In the genomic region with DNA sequence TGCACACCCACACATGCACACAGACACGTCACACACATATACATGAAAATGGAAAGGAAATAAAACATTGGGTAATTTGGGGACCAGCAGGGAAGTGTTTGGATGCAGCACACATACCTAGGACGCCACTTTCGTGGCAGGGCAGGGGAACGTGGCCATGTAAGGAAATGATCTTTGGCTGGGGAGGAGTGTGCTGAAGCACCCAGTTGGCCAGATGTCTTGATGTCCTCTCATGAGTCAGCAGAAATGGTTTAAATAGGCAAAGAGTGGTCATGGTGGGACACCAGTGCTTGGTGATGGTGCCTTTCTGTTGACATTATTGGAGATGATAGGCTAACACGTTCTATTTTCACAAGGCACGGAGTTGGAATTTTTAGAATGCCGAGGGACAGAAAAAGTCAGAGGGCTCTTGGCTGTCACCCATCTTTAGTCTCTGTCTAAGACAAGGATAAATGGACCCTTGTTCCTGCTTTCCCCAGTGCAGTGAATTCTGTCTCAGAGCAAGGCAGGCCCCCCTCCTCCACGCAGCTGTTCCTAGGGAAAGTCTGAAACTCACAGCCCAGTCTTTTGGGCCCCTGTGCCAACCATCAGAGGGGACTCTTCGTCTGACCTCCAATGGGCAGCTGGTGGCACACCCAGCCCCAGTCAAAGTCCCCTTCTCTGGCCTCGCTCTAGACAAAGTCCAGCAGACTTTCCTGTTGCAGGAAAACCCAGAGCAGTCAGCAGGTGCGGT, we compare ENCODE assay signal across 12 mouse cellular contexts. TPM values are rescaled to one million over a fixed set of nuclear protein-coding genes. Genes with fewer than 3 reads are reported as not detected.
A peak's percentile ranks its signal among the peaks of the same experiment; 100 is the strongest.
DNase-seq lines count a peak whose midpoint lies in the region; ATAC-seq and TF ChIP-seq lines count a peak whose summit lies in the region.
"Had no signal": no experiment of that assay in that cellular context is flagged by ENCODE, and none has a peak within 500 bp of the region (broad histone marks: within the 10 kb centered on the region; RNA-seq: fewer than 3 reads in every experiment).

No protein-coding gene starts in this region.

- H3K27me3 ChIP-seq in kidney, adult 2 months (replicated peaks; ENCODE audit: control insufficient read depth, insufficient read depth, low read length) = no peaks in the 10 kb centered on the region
- no peaks in the 10 kb centered on the region for H3K27me3 ChIP-seq in kidney, embryonic 14.5 days (ENCODE audit: control insufficient read depth, insufficient read depth, low read length)
- no peaks in the 10 kb centered on the region for H3K27me3 ChIP-seq in embryonic facial prominence, embryonic 14.5 days (replicated peaks; ENCODE audit: control insufficient read depth, insufficient read depth, low read length)
- H3K27me3 ChIP-seq: neural tube, embryonic 15.5 days had no signal

- no peak for TF ChIP-seq POLR2A in kidney, adult 2 months (IDR thresholded peaks at IDR 0.05; ENCODE audit: low read depth, low read length)

- H3K4me1 ChIP-seq in kidney, adult 2 months (ENCODE audit: control insufficient read depth, insufficient read depth, low read length) = peaks cover 10% of the 10 kb centered on the region
- H3K4me1 ChIP-seq in kidney, embryonic 14.5 days (ENCODE audit: control insufficient read depth, insufficient read depth, low read length) = peaks cover 5% of the 10 kb centered on the region; the same call in 1 of the 2 replicates
- no peaks in the 10 kb centered on the region for H3K4me1 ChIP-seq in ES-E14 (ENCODE audit: control insufficient read depth in 2 of 2, insufficient read depth in 2 of 2, low read length in 2 of 2, poor library complexity in 1 of 2)
- peaks cover 10% of the 10 kb centered on the region for H3K4me1 ChIP-seq in embryonic facial prominence, embryonic 14.5 days (ENCODE audit: control insufficient read depth, insufficient read depth, low read length)

- peak; percentile 66 for DNase-seq in kidney, adult 2 months
- no peak for DNase-seq in ES-E14 (ENCODE audit: low read depth, low spot score)
- DNase-seq in embryonic facial prominence, embryonic 14.5 days (ENCODE audit: low spot score) = peak; percentile 45
- peak; percentile 51 for DNase-seq in kidney, postnatal 10 days
- DNase-seq in testis, postnatal 14 days (ENCODE audit: low spot score) = no peak
- no peak for DNase-seq in testis, postnatal 10 days (ENCODE audit: low spot score)
- DNase-seq: cerebellum, postnatal 25 days; lung, adult 18-20 months had no signal

- ATAC-seq in kidney, embryonic 14.5 days (ENCODE audit: low FRiP score, low TSS enrichment) = no peak
- ATAC-seq in embryonic facial prominence, embryonic 14.5 days (ENCODE audit: low read depth) = peak; percentile 67; the same call in 1 of the 2 replicates

- TF ChIP-seq CTCF in kidney, adult 2 months (conservative IDR thresholded peaks at IDR 0.05; ENCODE audit: insufficient read depth, insufficient read length, low read depth, low read length) = no peak

- no peaks in the 10 kb centered on the region for H3K36me3 ChIP-seq in kidney, adult 2 months (ENCODE audit: control insufficient read depth, insufficient read depth, low read length)
- H3K36me3 ChIP-seq in kidney, embryonic 14.5 days (ENCODE audit: control insufficient read depth, insufficient read depth, low read length) = no peaks in the 10 kb centered on the region
- no peaks in the 10 kb centered on the region for H3K36me3 ChIP-seq in ES-E14 (ENCODE audit: control insufficient read depth, insufficient read depth, low read length, poor library complexity, severe bottlenecking)
- H3K36me3 ChIP-seq in embryonic facial prominence, embryonic 14.5 days (ENCODE audit: control insufficient read depth, insufficient read depth, low read length) = peaks cover 15% of the 10 kb centered on the region; the same call in 1 of the 2 replicates

- 44% methylated on average over 11 of the region's 11 CpGs for WGBS in kidney, adult 2 months
- 77% methylated on average over 11 of the region's 11 CpGs for WGBS in kidney, embryonic 14.5 days
- WGBS in embryonic facial prominence, embryonic 14.5 days = 66% methylated on average over 11 of the region's 11 CpGs

- in situ Hi-C loops in ES-E14 (cut with MboI; ENCODE audit: low sequenced_read_pairs in 2 of 2, unreplicated experiment in 2 of 2) = no loop called here

- H3K4me3 ChIP-seq in kidney, adult 2 months (ENCODE audit: insufficient read depth, low read depth, low read length) = no peak overlapping the region
- no peak overlapping the region for H3K4me3 ChIP-seq in kidney, embryonic 14.5 days (ENCODE audit: low read length)
- no peak overlapping the region for H3K4me3 ChIP-seq in ES-E14 (ENCODE audit: insufficient read depth in 1 of 2, low read depth in 1 of 2, low read length in 2 of 2, poor library complexity in 1 of 2, severe bottlenecking in 1 of 2)
- H3K4me3 ChIP-seq in embryonic facial prominence, embryonic 14.5 days (ENCODE audit: low read depth, low read length) = no peak overlapping the region
- H3K4me3 ChIP-seq: left cerebral cortex, adult 2 months; neural tube, embryonic 15.5 days had no signal

- H3K27ac ChIP-seq in kidney, adult 2 months (ENCODE audit: insufficient read depth, low read depth, low read length) = no peak overlapping the region
- H3K27ac ChIP-seq in kidney, embryonic 14.5 days (ENCODE audit: low read depth, low read length) = no peak overlapping the region
- H3K27ac ChIP-seq in ES-E14 (ENCODE audit: insufficient read depth, low read depth, low read length, poor library complexity, severe bottlenecking) = no peak overlapping the region
- H3K27ac ChIP-seq in embryonic facial prominence, embryonic 14.5 days (replicated peaks; ENCODE audit: low read depth, low read length) = no peak overlapping the region
- H3K27ac ChIP-seq: left cerebral cortex, adult 2 months; neural tube, embryonic 15.5 days had no signal

- no peaks in the 10 kb centered on the region; the same call in 1 of the 2 replicates for H3K9me3 ChIP-seq in kidney, embryonic 14.5 days (ENCODE audit: control insufficient read depth, low read length)
- no peaks in the 10 kb centered on the region for H3K9me3 ChIP-seq in ES-E14 (ENCODE audit: control insufficient read depth, insufficient read depth, low read depth, low read length)
- H3K9me3 ChIP-seq in embryonic facial prominence, embryonic 14.5 days (ENCODE audit: control insufficient read depth, low read length) = 0 out of 2 replicates have a peak, but pooled peaks cover 5% of the 10 kb centered on the region
- H3K9me3 ChIP-seq: neural tube, embryonic 15.5 days had no signal

- no peak overlapping the region for H3K4me2 ChIP-seq in kidney, embryonic 14.5 days (replicated peaks; ENCODE audit: low read depth, low read length)
- no peak overlapping the region for H3K4me2 ChIP-seq in embryonic facial prominence, embryonic 14.5 days (ENCODE audit: low read depth, low read length)
- H3K4me2 ChIP-seq: heart, embryonic 11.5 days; neural tube, embryonic 15.5 days had no signal

- H3K9ac ChIP-seq in kidney, embryonic 14.5 days (ENCODE audit: low read depth, low read length) = no peak overlapping the region
- H3K9ac ChIP-seq in ES-E14 (ENCODE audit: insufficient read depth, low read depth, low read length, poor library complexity, severe bottlenecking) = no peak overlapping the region
- H3K9ac ChIP-seq in embryonic facial prominence, embryonic 14.5 days (ENCODE audit: low read depth, low read length) = no peak overlapping the region
- H3K9ac ChIP-seq: neural tube, embryonic 15.5 days had no signal

TF ChIP-seq in ES-E14, 5 proteins besides CTCF, POLR2A, EP300 and RAD21:
- TF ChIP-seq CHD2 (IDR thresholded peaks at IDR 0.05; ENCODE audit: low read depth, low read length) = no peak
- TF ChIP-seq MAFK (IDR thresholded peaks at IDR 0.05; ENCODE audit: insufficient read depth, low read depth, low read length) = peak; percentile 34; the same call in 1 of the 2 replicates

RNA-seq across cellular contexts. Expression of a gene that starts 56.1 kb away (rescaled TPM):
- 10.5 and 11.1 TPM in 2 replicates for polyA plus RNA-seq in kidney, adult 2 months (2012; rRNA removed)
- 7.3 and 13.0 TPM in 2 replicates for polyA plus RNA-seq in kidney, embryonic 14.5 days (2014; fragmentation: Nextera tagmentation; extraction: Ambion mirVana)
- 13.5 and 17.3 TPM in 2 replicates for total RNA-seq in ES-E14 (2012; rRNA removed)
- polyA plus RNA-seq in embryonic facial prominence, embryonic 14.5 days (2014; fragmentation: Nextera tagmentation; extraction: Ambion mirVana) = 19.7 and 22.5 TPM in 2 replicates

Comparison
In these comparisons a context has a peak if more than half of its experiments do, and no peak if none do; other contexts are left out.
1. DNase-seq: peak in kidney, adult 2 months (single experiment), embryonic facial prominence, embryonic 14.5 days (single experiment) and kidney, postnatal 10 days (single experiment); none in ES-E14 (single experiment), testis, postnatal 14 days (single experiment) and testis, postnatal 10 days (single experiment).